Mouse (Mus musculus) forebrain, embryonic 11.5 days (tissue): Measurements from ENCODE around the gene Gm13090. TPM values are rescaled to one million over a fixed set of nuclear protein-coding genes. Genes with fewer than 3 reads are reported as not detected.

Experiments
- ATAC-seq: fragments of 200-750 bp; cut with Nextera tagmentation; replicated peaks from 2 replicates; pipeline ENCODE4 v1.8.0; 2017; ENCODE audit warnings: moderate TSS enrichment; ENCODE audit not compliant: low FRiP score
- DNase-seq: peaks from one replicate; pipeline ENCODE4 v3.0.0-alpha.2; 2017; ENCODE audit warnings: low spot score
- H3K27ac ChIP-seq: fragments of 300-500 bp; sonication (generic); 2 replicates; pipeline ENCODE4 v1.5.1; 2014; ENCODE audit warnings: low read depth, low read length
- H3K27me3 ChIP-seq: fragments of 300-500 bp; sonication (generic); 2 replicates; pipeline ENCODE4 v1.6.1; 2014; ENCODE audit warnings: mild to moderate bottlenecking, low read length, mixed read lengths; ENCODE audit not compliant: control insufficient read depth, insufficient read depth
- H3K36me3 ChIP-seq: fragments of 300-500 bp; sonication (generic); 2 replicates; pipeline ENCODE4 v1.6.1; 2014; ENCODE audit warnings: mild to moderate bottlenecking, low read length, moderate library complexity, mixed read lengths; ENCODE audit not compliant: control insufficient read depth, insufficient read depth
- H3K4me1 ChIP-seq: fragments of 300-500 bp; sonication (generic); replicated peaks from 2 replicates; pipeline ENCODE4 v1.6.1; 2014; ENCODE audit warnings: low read length, mixed read lengths; ENCODE audit not compliant: control insufficient read depth, insufficient read depth
- H3K4me2 ChIP-seq: fragments of 300-500 bp; sonication (generic); 2 replicates; pipeline ENCODE4 v1.6.1; 2014; ENCODE audit warnings: low read depth, mild to moderate bottlenecking, low read length, moderate library complexity, mixed read lengths; ENCODE audit not compliant: severe bottlenecking
- H3K4me3 ChIP-seq: fragments of 300-500 bp; sonication (generic); 2 replicates; pipeline ENCODE4 v1.5.1; 2014; ENCODE audit warnings: low read depth, low read length
- H3K9ac ChIP-seq: fragments of 300-500 bp; sonication (generic); 2 replicates; pipeline ENCODE4 v1.6.1; 2014; ENCODE audit warnings: low read length
- H3K9me3 ChIP-seq: fragments of 300-500 bp; sonication (generic); 2 replicates; pipeline ENCODE4 v1.6.1; 2016; ENCODE audit warnings: low read length, mixed read lengths; ENCODE audit not compliant: control insufficient read depth
- WGBS: fragments of 180-500 bp; shearing (Covaris S2); extraction: QIAGEN DNeasy Blood & Tissue Kit; methylation state at CpG from one replicate; pipeline ENCODE4 v1.1.7; 2014; 5-methylcytosine and 5-hydroxymethylcytosine counted together
- polyA plus RNA-seq: library from polyadenylated mRNA; unstranded; fragments of >200 nt; fragmentation: Nextera tagmentation; extraction: Ambion mirVana; gene quantifications from 2 replicates; pipeline ENCODE4 v1.2.1, GENCODE M21; 2014

Gm13090 gene
- polyA plus RNA-seq, 1 experiment from 2014 or later, result not detected

DNA sequence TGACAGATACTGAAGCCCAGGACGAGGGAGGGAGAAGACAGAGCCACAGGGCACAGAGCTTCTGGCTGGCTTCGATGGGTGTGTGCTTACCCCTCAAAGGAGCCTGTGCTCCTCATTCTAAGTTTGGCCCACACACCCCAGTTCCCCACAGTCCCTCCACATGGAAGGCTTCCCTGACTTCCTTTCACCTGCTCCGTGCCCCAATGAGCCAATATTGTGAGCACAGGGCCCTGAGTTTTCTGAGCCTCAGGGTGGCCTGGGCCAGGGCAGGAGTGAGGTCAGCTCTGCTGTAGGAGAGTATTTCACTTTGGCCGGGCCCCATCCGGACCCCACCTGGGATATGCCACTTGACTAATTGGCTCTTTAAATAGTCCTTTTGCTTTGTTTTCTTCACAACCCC, 48.3 kb downstream of the Gm13090 start:
- Histone ChIP-seq H3K36me3 (no peaks in the 10 kb centered on the region), H3K4me1 (peaks cover 17% of the 10 kb centered on the region; the same call in 1 of the 2 replicates), H3K27ac (no peak overlapping the region), H3K4me3 (no peak overlapping the region), H3K4me2 (no peak overlapping the region), H3K27me3 (no peaks in the 10 kb centered on the region), H3K9me3 (no peaks in the 10 kb centered on the region), H3K9ac (no peak overlapping the region)
- ATAC-seq (no peak), DNase-seq (no peak)
- WGBS, result 59% methylated on average over 5 of the region's 5 CpGs

GRCm38 (mm10) chr4:151138135-151138534, 48.8 kb downstream of the Gm13090 start:
- WGBS, result 38% methylated on average over 10 of the region's 10 CpGs
- DNase-seq (no peak), ATAC-seq (no peak)
- no peaks in the 10 kb centered on the region for H3K36me3 ChIP-seq
- H3K27ac ChIP-seq, result no peak overlapping the region
- H3K27me3 ChIP-seq, result no peaks in the 10 kb centered on the region
- H3K4me3 ChIP-seq, result no peak overlapping the region
- H3K9me3 ChIP-seq, result no peaks in the 10 kb centered on the region
- H3K4me2 ChIP-seq, result no peak overlapping the region
- H3K4me1 ChIP-seq, result peaks cover 17% of the 10 kb centered on the region; the same call in 1 of the 2 replicates
- H3K9ac ChIP-seq, result no peak overlapping the region

GRCm38 (mm10) chr4:151138586-151138985, 49.2 kb downstream of the Gm13090 start:
- Histone ChIP-seq H3K27ac (peak overlapping the region; percentile 8; the same call in 1 of the 2 replicates), H3K4me3 (no peak overlapping the region), H3K4me2 (no peak overlapping the region), H3K4me1 (peaks cover 17% of the 10 kb centered on the region; the same call in 1 of the 2 replicates), H3K9ac (no peak overlapping the region), H3K36me3 (no peaks in the 10 kb centered on the region), H3K27me3 (no peaks in the 10 kb centered on the region), H3K9me3 (no peaks in the 10 kb centered on the region)
- WGBS, result 28% methylated on average over 2 of the region's 2 CpGs
- no peak for DNase-seq
- ATAC-seq, result no peak

DNA sequence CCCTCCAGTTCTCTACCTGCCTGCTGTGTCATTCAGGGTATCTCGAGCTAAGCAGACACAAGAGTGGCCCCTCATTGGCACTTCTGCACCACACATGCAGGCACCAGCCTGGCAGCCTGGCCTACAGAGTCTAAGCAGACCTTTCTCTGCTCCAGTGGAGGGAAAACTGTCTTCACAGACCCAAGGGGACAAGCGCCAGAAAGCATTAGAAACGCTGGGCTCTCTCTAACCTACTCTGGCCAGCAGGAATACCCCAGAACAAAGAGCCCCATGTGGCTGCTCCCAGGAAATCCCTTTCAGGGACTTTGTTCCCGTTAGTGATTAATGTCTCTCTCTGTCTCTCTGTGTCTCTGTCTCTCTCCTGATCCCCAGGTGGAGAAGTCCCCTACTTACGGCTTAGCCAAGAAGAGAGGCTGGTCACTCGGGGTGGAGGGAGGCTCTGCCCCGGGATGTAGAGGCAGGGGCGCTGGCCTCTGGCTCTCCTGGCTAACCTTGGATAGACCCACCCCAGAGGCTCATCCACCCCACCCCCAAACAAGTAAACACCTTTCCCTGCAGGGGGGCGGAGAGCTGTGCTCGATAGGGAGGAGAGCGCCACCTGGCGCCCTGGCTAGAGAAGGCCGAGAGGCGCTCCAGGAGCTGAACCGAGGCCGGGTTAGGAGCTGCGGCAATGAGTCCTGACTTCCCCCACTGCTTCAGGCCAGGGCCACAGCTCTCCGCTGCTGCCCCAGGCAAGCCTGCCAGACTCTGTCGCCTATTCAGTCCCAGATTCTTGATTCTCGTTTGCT, 49.9 kb downstream of the Gm13090 start:
- peak; percentile 94 for DNase-seq
- Histone ChIP-seq H3K27ac (peak overlapping the region; percentile 97), H3K36me3 (no peaks in the 10 kb centered on the region), H3K9ac (peak overlapping the region; percentile 51; the same call in 1 of the 2 replicates), H3K27me3 (no peaks in the 10 kb centered on the region), H3K9me3 (no peaks in the 10 kb centered on the region), H3K4me1 (peaks cover 17% of the 10 kb centered on the region; the same call in 1 of the 2 replicates), H3K4me2 (peak overlapping the region; percentile 47), H3K4me3 (no peak overlapping the region; the same call in 1 of the 2 replicates)
- ATAC-seq, result peak; percentile 25; the same call in 1 of the 2 replicates
- WGBS, result 3% methylated on average over 20 of the region's 20 CpGs

GRCm38 (mm10) chr4:151140368-151140982, 51.1 kb downstream of the Gm13090 start:
- peak overlapping the region; percentile 97 for H3K27ac ChIP-seq
- no peaks in the 10 kb centered on the region for H3K36me3 ChIP-seq
- H3K4me2 ChIP-seq, result peak overlapping the region; percentile 47
- no peaks in the 10 kb centered on the region for H3K27me3 ChIP-seq
- DNase-seq, result peak; percentile 95
- 5% methylated on average over 20 of the region's 20 CpGs for WGBS
- H3K9ac ChIP-seq, result peak overlapping the region; percentile 51
- peaks cover 17% of the 10 kb centered on the region; the same call in 1 of the 2 replicates for H3K4me1 ChIP-seq
- H3K9me3 ChIP-seq, result no peaks in the 10 kb centered on the region; the same call in 1 of the 2 replicates
- peak; percentile 81 for ATAC-seq
- 0 out of 2 replicates have a peak overlapping the region, but pooled peaks have one; percentile 7 for H3K4me3 ChIP-seq

Other genes with a start within 250 kb of the Gm13090 start
- gene Errfi1, start 235.7 kb upstream of the Gm13090 start, polyA plus RNA-seq, result 20.3 and 21.6 TPM in 2 replicates
- gene Park7, start 175.1 kb upstream of the Gm13090 start, polyA plus RNA-seq, result 412 and 431 TPM in 2 replicates
- 0.19 TPM in 1 of 2 replicates, not detected in the other for gene Tnfrsf9, start 175.0 kb upstream of the Gm13090 start, polyA plus RNA-seq
- not detected in 2 replicates for gene Uts2, start 92.5 kb upstream of the Gm13090 start, polyA plus RNA-seq
- 5.5 and 6.7 TPM in 2 replicates for gene Per3, start 44.9 kb upstream of the Gm13090 start, polyA plus RNA-seq
- gene Vamp3, start 31.6 kb upstream of the Gm13090 start, polyA plus RNA-seq, result 96.1 and 109 TPM in 2 replicates